ENCODE assay signal across 19 mouse cellular contexts in the genomic region with DNA sequence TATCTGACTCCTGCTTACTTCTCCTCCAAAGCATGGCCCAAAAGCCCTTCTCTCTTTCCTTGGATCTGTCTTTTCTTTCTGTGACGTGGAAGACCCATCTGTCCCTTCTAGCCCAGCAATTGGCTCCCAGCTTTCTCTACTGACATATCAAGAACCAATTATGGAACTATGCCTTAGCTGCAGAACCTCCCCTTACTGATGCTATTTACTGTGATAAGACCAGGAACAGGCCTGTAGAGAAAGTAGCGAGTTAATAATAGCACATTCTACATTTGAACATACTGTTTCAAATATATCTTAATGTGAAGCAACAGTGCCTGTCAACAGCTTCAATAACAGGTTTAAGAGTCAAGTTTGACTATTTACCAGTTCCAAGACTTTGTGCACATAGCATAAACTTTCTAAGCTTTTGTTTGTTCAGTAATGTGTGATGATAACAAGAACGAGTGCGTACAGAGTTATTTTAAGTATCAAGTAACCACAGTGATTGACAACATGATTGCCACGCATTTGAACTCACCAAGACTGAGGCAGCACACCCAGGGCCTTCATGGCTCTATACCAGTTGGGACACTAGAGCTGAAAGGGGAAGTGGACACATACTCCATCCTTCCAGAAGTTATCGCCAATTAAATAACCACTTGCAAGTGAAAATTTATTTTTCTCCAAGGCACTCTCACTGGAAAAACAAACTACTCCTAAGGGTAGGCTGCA.
"Had no signal": no experiment of that assay in that cellular context is flagged by ENCODE, and none has a peak within 500 bp of the region (broad histone marks: within the 10 kb centered on the region; RNA-seq: fewer than 3 reads in every experiment).

No protein-coding gene starts in this region.

- H3K4me2 ChIP-seq: liver, embryonic 13.5 days; lung, embryonic 14.5 days; midbrain, embryonic 13.5 days; neural tube, embryonic 13.5 days; stomach, embryonic 15.5 days had no signal

- H3K36me3 ChIP-seq: liver, embryonic 13.5 days; midbrain, embryonic 10.5 days; midbrain, embryonic 13.5 days; neural tube, embryonic 13.5 days; stomach, embryonic 15.5 days had no signal

- H3K27me3 ChIP-seq: liver, embryonic 13.5 days; megakaryocyte, embryonic 14.5 days; midbrain, embryonic 13.5 days; neural tube, embryonic 13.5 days; stomach, embryonic 15.5 days had no signal

- H3K27ac ChIP-seq: kidney, postnatal 0 days; layer of hippocampus, adult 2 months; liver, embryonic 13.5 days; midbrain, embryonic 10.5 days; midbrain, embryonic 13.5 days; neural tube, embryonic 13.5 days; stomach, embryonic 15.5 days had no signal

- H3K9ac ChIP-seq: liver, embryonic 13.5 days; lung, embryonic 14.5 days; midbrain, embryonic 13.5 days; neural tube, embryonic 13.5 days; stomach, embryonic 15.5 days had no signal

- H3K9me3 ChIP-seq: liver, embryonic 13.5 days; megakaryocyte, embryonic 14.5 days; midbrain, embryonic 10.5 days; midbrain, embryonic 13.5 days; neural tube, embryonic 13.5 days; stomach, embryonic 15.5 days had no signal

- H3K4me3 ChIP-seq: layer of hippocampus, adult 2 months; liver, embryonic 13.5 days; megakaryocyte, embryonic 14.5 days; midbrain, embryonic 10.5 days; midbrain, embryonic 13.5 days; myocyte; neural tube, embryonic 13.5 days; stomach, embryonic 15.5 days had no signal

- ATAC-seq: midbrain, embryonic 13.5 days; midbrain, embryonic 16.5 days had no signal

- H3K4me1 ChIP-seq: liver, embryonic 13.5 days; megakaryocyte, embryonic 14.5 days had no signal

- DNase-seq: kidney, postnatal 25 days; layer of hippocampus, adult 9-11 months; liver, embryonic 13.5 days; lung, embryonic 14.5 days; lung, postnatal 10 days; lung, postnatal 36 days; retina, postnatal 1 day; right cerebral cortex, postnatal 25 days; spleen, adult 18-20 months; thymus, postnatal 25 days had no signal
